Mouse (Mus musculus): Measurements from ENCODE around the gene Nsun2. TPM values are rescaled to one million over a fixed set of nuclear protein-coding genes. Genes with fewer than 3 reads are reported as not detected.

Gene Nsun2
- polyA plus RNA-seq, 1 experiment from 2014 or later = 100 TPM

- DNase-seq (ENCODE audit: low read depth, low spot score) = no peak
- CTCF ChIA-PET = no interaction called here
- H3K27me3 ChIP-seq = no peaks in the 10 kb centered on the region
- TF ChIP-seq CTCF (IDR thresholded peaks at IDR 0.05) = no peak
- no peak for ATAC-seq
- in situ Hi-C loops (cut with MboI; ENCODE audit: low pct_unique_long_range_greater_than_20kb) = loop anchor here (25.0 kb wide), 1 partner anchor 660 kb away; no protein-coding TSS in a partner anchor
- POLR2A ChIA-PET = no interaction called here
Observed at GRCm38 (mm10) chr13:69672565-69672964, 139.0 kb downstream of the Nsun2 start.

GRCm38 (mm10) chr13:69673197-69673920, 139.8 kb downstream of the Nsun2 start:
- CTCF ChIA-PET = no interaction called here
- ATAC-seq = no peak
- in situ Hi-C loops (cut with MboI; ENCODE audit: low pct_unique_long_range_greater_than_20kb) = loop anchor here (25.0 kb wide), 1 partner anchor 661 kb away; no protein-coding TSS in a partner anchor

GRCm38 (mm10) chr13:69673921-69674618, 140.5 kb downstream of the Nsun2 start:
- no peak for TF ChIP-seq CTCF (IDR thresholded peaks at IDR 0.05)
- ChIA-PET POLR2A (no interaction called here), CTCF (no interaction called here)
- ATAC-seq (no peak), DNase-seq (ENCODE audit: low read depth, low spot score) (no peak)
- H3K27me3 ChIP-seq = no peaks in the 10 kb centered on the region
- in situ Hi-C loops (cut with MboI; ENCODE audit: low pct_unique_long_range_greater_than_20kb) = loop anchor here (25.0 kb wide), 1 partner anchor 662 kb away; no protein-coding TSS in a partner anchor

More at GRCm38 (mm10) chr13:69673197-69673920, 139.8 kb downstream of the Nsun2 start:
- H3K27me3 ChIP-seq = no peaks in the 10 kb centered on the region
- no peak for TF ChIP-seq CTCF (IDR thresholded peaks at IDR 0.05)
- no peak for DNase-seq (ENCODE audit: low read depth, low spot score)
- POLR2A ChIA-PET = no interaction called here

Other genes starting within 250 kb of the Nsun2 start
- 27.7 TPM for gene Tent4a, start 871 bp downstream of the Nsun2 start, polyA plus RNA-seq (2021)
- gene Srd5a1, start 77.7 kb downstream of the Nsun2 start, polyA plus RNA-seq (2021) = 122 TPM
- gene Ube2ql1, start 206.1 kb downstream of the Nsun2 start, polyA plus RNA-seq (2021) = 4.4 TPM

All from Patski (cell line).